Mouse (Mus musculus) midbrain, postnatal 0 days (tissue): ENCODE data around the gene Defb29. TPM values are rescaled to one million over a fixed set of nuclear protein-coding genes. Genes with fewer than 3 reads are reported as not detected.

Experiments used
- ATAC-seq: fragments of 200-750 bp; cut with Nextera tagmentation; 2 replicates; pipeline ENCODE4 v1.8.0; 2017; ENCODE audit warnings: moderate number of reproducible peaks, mild to moderate bottlenecking, moderate TSS enrichment, moderate library complexity; ENCODE audit not compliant: low FRiP score
- DNase-seq: peaks from one replicate; pipeline ENCODE4 v3.0.0-alpha.2; 2015; ENCODE audit warnings: low spot score
- H3K27ac ChIP-seq: fragments of 300-500 bp; sonication (generic); 2 replicates; pipeline ENCODE4 v1.5.1; 2014; ENCODE audit warnings: low read depth, mild to moderate bottlenecking, low read length, mixed read lengths
- H3K27me3 ChIP-seq: fragments of 300-500 bp; sonication (generic); 2 replicates; pipeline ENCODE4 v1.6.1; 2014; ENCODE audit warnings: low read length, control low read depth, mixed read lengths; ENCODE audit not compliant: insufficient read depth
- H3K36me3 ChIP-seq: fragments of 300-500 bp; sonication (generic); 2 replicates; pipeline ENCODE4 v1.6.1; 2014; ENCODE audit warnings: low read length, control low read depth, mixed read lengths; ENCODE audit not compliant: insufficient read depth
- H3K4me1 ChIP-seq: fragments of 300-500 bp; sonication (generic); 2 replicates; pipeline ENCODE4 v1.6.1; 2014; ENCODE audit warnings: mild to moderate bottlenecking, control low read depth, antibody characterized with exemption, low read length, mixed read lengths; ENCODE audit not compliant: insufficient read depth
- H3K4me2 ChIP-seq: fragments of 300-500 bp; sonication (generic); 2 replicates; pipeline ENCODE4 v1.6.1; 2014; ENCODE audit warnings: low read depth, mild to moderate bottlenecking, low read length, mixed read lengths; ENCODE audit not compliant: poor library complexity, severe bottlenecking
- H3K4me3 ChIP-seq: fragments of 300-500 bp; sonication (generic); 2 replicates; pipeline ENCODE4 v1.5.1; 2014; ENCODE audit warnings: low read depth, mild to moderate bottlenecking, low read length, moderate library complexity
- H3K9ac ChIP-seq: fragments of 300-500 bp; sonication (generic); replicated peaks from 2 replicates; pipeline ENCODE4 v1.6.1; 2014; ENCODE audit warnings: mild to moderate bottlenecking, low read length, moderate library complexity, mixed read lengths; ENCODE audit not compliant: poor library complexity, severe bottlenecking
- H3K9me3 ChIP-seq: fragments of 300-500 bp; sonication (generic); 2 replicates; pipeline ENCODE4 v1.6.1; 2016; ENCODE audit warnings: low read length, control low read depth
- CTCF ChIP-seq: IDR thresholded peaks from 2 replicates; pipeline ENCODE4 v1.5.1; 2016; ENCODE audit warnings: antibody characterized with exemption, mild to moderate bottlenecking
- WGBS: fragments of 180-500 bp; shearing (Covaris S2); extraction: QIAGEN DNeasy Blood & Tissue Kit; methylation state at CpG from one replicate; pipeline ENCODE4 v1.1.7; 2014; 5-methylcytosine and 5-hydroxymethylcytosine counted together
- polyA plus RNA-seq: library from polyadenylated mRNA; unstranded; fragments of >200 nt; fragmentation: Nextera tagmentation; extraction: Ambion mirVana; gene quantifications from 2 replicates; pipeline ENCODE4 v1.2.1, GENCODE M21; 2015
- total RNA-seq: library from RNA; depleted of rRNA; stranded (reverse); fragments of >200 nt; gene quantifications from 2 replicates; pipeline ENCODE4 v1.2.3, GENCODE M21; 2014; rRNA removed

Defb29 gene
- total and polyA plus RNA-seq, 2 experiments from 2014 or later: not detected

DNA sequence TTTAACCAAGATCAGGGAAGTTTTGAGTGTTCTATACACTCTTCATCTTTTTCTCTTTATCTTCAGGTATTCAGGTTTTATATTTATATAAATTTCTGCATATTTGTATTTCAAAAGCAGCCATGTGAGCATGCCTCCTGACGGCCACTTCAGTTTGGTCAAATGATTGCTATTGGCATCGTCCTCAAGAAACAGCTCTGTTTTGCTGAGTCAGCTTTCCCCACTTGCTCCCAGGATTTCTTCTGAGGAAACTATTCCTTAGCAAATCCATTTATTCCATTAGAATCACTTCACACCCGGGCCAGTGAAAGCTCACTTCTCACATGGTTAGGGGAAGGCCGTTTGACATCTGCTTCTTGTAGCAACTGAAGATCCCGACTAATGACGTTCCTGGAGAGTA lies 41.9 kb downstream of the Defb29 start:
- no peaks in the 10 kb centered on the region for H3K36me3 ChIP-seq
- ATAC-seq (no peak), DNase-seq (no peak)
- H3K27me3 ChIP-seq: no peaks in the 10 kb centered on the region
- H3K9ac ChIP-seq: no peak overlapping the region
- WGBS: 80% methylated on average over 6 of the region's 6 CpGs
- no peak overlapping the region for H3K4me3 ChIP-seq
- H3K4me1 ChIP-seq: no peaks in the 10 kb centered on the region
- no peak for TF ChIP-seq CTCF
- H3K27ac ChIP-seq: no peak overlapping the region
- no peaks in the 10 kb centered on the region for H3K9me3 ChIP-seq
- H3K4me2 ChIP-seq: no peak overlapping the region

DNA sequence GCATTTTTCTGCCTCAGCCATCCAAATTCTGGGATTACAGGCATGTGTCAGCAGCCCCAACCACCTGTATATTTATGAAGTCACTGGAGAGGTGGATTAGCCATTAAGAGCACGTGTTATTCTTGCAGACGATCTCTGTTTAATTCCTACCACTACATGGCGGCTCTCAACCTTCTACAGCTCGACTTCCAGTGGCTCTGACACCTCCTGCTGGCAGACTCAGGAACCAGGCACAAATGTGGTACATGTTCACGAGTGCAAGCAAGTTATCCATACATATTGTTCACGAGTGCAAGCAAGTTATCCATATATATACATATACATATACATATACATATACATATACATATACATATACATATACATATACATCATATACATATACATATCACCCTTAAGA lies 46.7 kb downstream of the Defb29 start:
- Histone ChIP-seq H3K9me3 (no peaks in the 10 kb centered on the region), H3K36me3 (no peaks in the 10 kb centered on the region), H3K27ac (no peak overlapping the region), H3K27me3 (no peaks in the 10 kb centered on the region), H3K4me1 (no peaks in the 10 kb centered on the region), H3K4me3 (no peak overlapping the region), H3K9ac (no peak overlapping the region), H3K4me2 (no peak overlapping the region)
- no peak for ATAC-seq
- WGBS: 77% methylated on average over 6 of the region's 6 CpGs
- TF ChIP-seq CTCF: no peak
- no peak for DNase-seq

DNA sequence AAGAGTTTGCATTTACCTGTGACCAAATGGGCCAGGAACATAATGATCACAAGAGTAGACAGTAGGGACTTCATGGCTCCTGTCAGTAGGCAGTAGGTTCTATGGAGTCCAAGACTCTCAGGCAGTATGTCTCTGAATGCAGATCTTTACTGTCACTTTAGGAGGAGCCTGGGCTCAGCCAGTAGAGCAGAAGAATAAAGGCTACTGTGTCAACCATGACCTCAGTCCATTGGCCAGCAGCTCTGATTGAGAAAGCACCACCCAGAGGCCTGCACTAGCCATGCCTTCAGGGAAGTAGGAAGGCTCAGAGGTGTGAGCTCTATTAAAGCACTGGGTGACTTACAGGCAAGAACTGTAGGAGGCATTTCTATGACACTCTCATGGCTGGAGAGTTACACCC lies 49.9 kb downstream of the Defb29 start, which contains the start of gene Defb22:
Defb22 (minus strand) TSS at position 101 of the 400 bp plus-strand sequence.
- no peak within 1 kb of the TSS for H3K4me3 ChIP-seq
- no peak for ATAC-seq
- no peaks in the 10 kb centered on the region for H3K4me1 ChIP-seq
- no peaks in the 10 kb centered on the region for H3K9me3 ChIP-seq
- H3K36me3 ChIP-seq: no peaks in the 10 kb centered on the region
- no peaks in the 10 kb centered on the region for H3K27me3 ChIP-seq
- no peak within 1 kb of the TSS for H3K27ac ChIP-seq
- TF ChIP-seq CTCF: no peak
- no peak for DNase-seq
- H3K9ac ChIP-seq: no peak within 1 kb of the TSS
- no peak within 1 kb of the TSS for H3K4me2 ChIP-seq

Other genes with a start within 250 kb of the Defb29 start
- 53.5 and 57.1 TPM in 2 replicates for gene Tbc1d20, start 246.3 kb downstream of the Defb29 start, total RNA-seq
- gene Tbc1d20, start 246.3 kb downstream of the Defb29 start, polyA plus RNA-seq: 26.9 and 27.4 TPM in 2 replicates
- 117 and 118 TPM in 2 replicates for gene Rbck1, start 207.4 kb downstream of the Defb29 start, total RNA-seq
- gene Rbck1, start 207.4 kb downstream of the Defb29 start, polyA plus RNA-seq: 90.5 and 92.0 TPM in 2 replicates
- 3.0 and 4.2 TPM in 2 replicates for gene Trib3, start 196.1 kb downstream of the Defb29 start, total RNA-seq
- gene Trib3, start 196.1 kb downstream of the Defb29 start, polyA plus RNA-seq: 3.0 and 3.4 TPM in 2 replicates
- gene Nrsn2, start 163.5 kb downstream of the Defb29 start, total RNA-seq: 72.5 and 80.2 TPM in 2 replicates
- 103 and 111 TPM in 2 replicates for gene Nrsn2, start 163.5 kb downstream of the Defb29 start, polyA plus RNA-seq
- gene Sox12, start 142.0 kb downstream of the Defb29 start, total RNA-seq: 45.3 and 55.7 TPM in 2 replicates
- gene Sox12, start 142.0 kb downstream of the Defb29 start, polyA plus RNA-seq: 9.4 and 10.8 TPM in 2 replicates
- gene Zcchc3, start 125.1 kb downstream of the Defb29 start, total RNA-seq: 15.1 and 15.2 TPM in 2 replicates
- 13.9 and 16.6 TPM in 2 replicates for gene Zcchc3, start 125.1 kb downstream of the Defb29 start, polyA plus RNA-seq
- 0.94 and 1.8 TPM in 2 replicates for gene 6820408C15Rik, start 124.5 kb downstream of the Defb29 start, total RNA-seq
- gene 6820408C15Rik, start 124.5 kb downstream of the Defb29 start, polyA plus RNA-seq: 3.3 and 4.9 TPM in 2 replicates
- gene Defb23, start 75.5 kb downstream of the Defb29 start, total RNA-seq: not detected in 2 replicates
- not detected in 2 replicates for gene Defb23, start 75.5 kb downstream of the Defb29 start, polyA plus RNA-seq
- gene Defb20, start 63.0 kb downstream of the Defb29 start, total RNA-seq: not detected in 2 replicates
- gene Defb20, start 63.0 kb downstream of the Defb29 start, polyA plus RNA-seq: not detected in 2 replicates
- gene Defb22, start 50.0 kb downstream of the Defb29 start, total RNA-seq: not detected in 2 replicates
- not detected in 2 replicates for gene Defb22, start 50.0 kb downstream of the Defb29 start, polyA plus RNA-seq
- not detected in 2 replicates for gene Defb26, start 28.4 kb downstream of the Defb29 start, total RNA-seq
- not detected in 2 replicates for gene Defb26, start 28.4 kb downstream of the Defb29 start, polyA plus RNA-seq
- not detected in 2 replicates for gene Defb28, start 21.8 kb downstream of the Defb29 start, total RNA-seq
- not detected in 2 replicates for gene Defb28, start 21.8 kb downstream of the Defb29 start, polyA plus RNA-seq
- gene Gm17416, start 29.2 kb upstream of the Defb29 start, total RNA-seq: not detected in 2 replicates
- not detected in 2 replicates for gene Gm17416, start 29.2 kb upstream of the Defb29 start, polyA plus RNA-seq
- gene Defb21, start 32.6 kb upstream of the Defb29 start, total RNA-seq: not detected in 2 replicates
- gene Defb21, start 32.6 kb upstream of the Defb29 start, polyA plus RNA-seq: not detected in 2 replicates
- gene Defb19, start 40.2 kb upstream of the Defb29 start, total RNA-seq: not detected in 2 replicates
- not detected in 2 replicates for gene Defb19, start 40.2 kb upstream of the Defb29 start, polyA plus RNA-seq
- not detected in 2 replicates for gene Defb45, start 59.3 kb upstream of the Defb29 start, total RNA-seq
- not detected in 2 replicates for gene Defb45, start 59.3 kb upstream of the Defb29 start, polyA plus RNA-seq
- gene Defb36, start 64.2 kb upstream of the Defb29 start, total RNA-seq: not detected in 2 replicates
- gene Defb36, start 64.2 kb upstream of the Defb29 start, polyA plus RNA-seq: not detected in 2 replicates
- gene Defb25, start 83.0 kb upstream of the Defb29 start, total RNA-seq: not detected in 2 replicates
- gene Defb25, start 83.0 kb upstream of the Defb29 start, polyA plus RNA-seq: 0.79 and 1.2 TPM in 2 replicates
- gene Rem1, start 86.9 kb upstream of the Defb29 start, total RNA-seq: 0.16 and 0.33 TPM in 2 replicates
- gene Rem1, start 86.9 kb upstream of the Defb29 start, polyA plus RNA-seq: 0.49 and 0.94 TPM in 2 replicates
- 166 and 173 TPM in 2 replicates for gene H13, start 129.4 kb upstream of the Defb29 start, total RNA-seq
- 175 and 182 TPM in 2 replicates for gene H13, start 129.4 kb upstream of the Defb29 start, polyA plus RNA-seq
- 14.5 and 21.8 TPM in 2 replicates for gene Mcts2, start 146.9 kb upstream of the Defb29 start, total RNA-seq
- 28.0 and 28.1 TPM in 2 replicates for gene Mcts2, start 146.9 kb upstream of the Defb29 start, polyA plus RNA-seq
- gene Id1, start 196.2 kb upstream of the Defb29 start, total RNA-seq: 69.6 and 71.7 TPM in 2 replicates
- 52.6 and 58.3 TPM in 2 replicates for gene Id1, start 196.2 kb upstream of the Defb29 start, polyA plus RNA-seq
- 2.0 and 6.8 TPM in 2 replicates for gene Cox4i2, start 214.1 kb upstream of the Defb29 start, total RNA-seq
- 3.3 and 4.5 TPM in 2 replicates for gene Cox4i2, start 214.1 kb upstream of the Defb29 start, polyA plus RNA-seq